In the genomic region with DNA sequence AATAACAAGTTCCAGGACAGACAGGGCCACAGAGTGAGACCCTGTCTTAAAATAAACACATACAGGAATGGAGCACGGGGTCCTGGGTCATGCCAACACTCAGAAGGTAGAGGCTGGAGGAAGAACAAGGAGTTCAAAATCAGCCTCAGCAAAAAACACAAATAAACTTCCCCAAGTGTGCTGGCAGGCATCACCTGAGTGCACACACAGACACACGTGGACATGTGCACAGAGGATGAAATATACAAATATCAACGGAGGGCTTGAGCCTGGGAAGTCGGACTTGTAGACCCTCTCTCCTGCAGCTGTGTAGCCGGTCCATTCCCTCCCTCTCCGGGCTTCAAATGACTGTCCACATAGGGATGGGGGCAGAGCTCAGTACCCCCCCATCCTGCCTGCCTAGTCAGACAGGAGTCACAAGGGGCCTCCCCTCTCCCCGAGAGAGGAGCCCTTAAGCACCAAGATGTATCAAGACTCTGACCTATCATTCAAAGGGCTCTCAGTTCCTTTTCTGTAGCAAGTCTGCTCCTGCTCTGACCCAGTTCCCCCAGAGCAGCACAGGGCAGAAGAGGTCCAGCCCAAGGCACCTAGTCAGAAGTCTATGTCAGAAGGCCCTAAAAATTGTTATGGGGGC, we compare ENCODE assay signal across 8 mouse cellular contexts. TPM values are rescaled to one million over a fixed set of nuclear protein-coding genes. Genes with fewer than 3 reads are reported as not detected.
DNase-seq lines count a peak whose midpoint lies in the region; ATAC-seq and TF ChIP-seq lines count a peak whose summit lies in the region.

No protein-coding gene starts in this region.

- peaks cover 60% of the 10 kb centered on the region for H3K4me1 ChIP-seq in thymus, adult 2 months (replicated peaks; ENCODE audit: control insufficient read depth, insufficient read depth, low read length)
- H3K4me1 ChIP-seq in limb, embryonic 13.5 days, result peaks cover 78% of the 10 kb centered on the region
- H3K4me1 ChIP-seq in stomach, embryonic 15.5 days, result peaks cover 64% of the 10 kb centered on the region

- ATAC-seq in limb, embryonic 13.5 days (ENCODE audit: low FRiP score, low read depth), result no peak
- no peak for ATAC-seq in stomach, embryonic 15.5 days (ENCODE audit: insufficient read depth, low FRiP score, low read depth)

- peak overlapping the region; percentile 73 for H3K9ac ChIP-seq in limb, embryonic 13.5 days
- H3K9ac ChIP-seq in stomach, embryonic 15.5 days, result peak overlapping the region; percentile 3; the same call in 1 of the 2 replicates

- peak overlapping the region; percentile 6; the same call in 1 of the 2 replicates for H3K4me3 ChIP-seq in thymus, adult 2 months (ENCODE audit: control insufficient read depth, insufficient read depth, low read length)
- H3K4me3 ChIP-seq in limb, embryonic 13.5 days, result peak overlapping the region; percentile 97
- H3K4me3 ChIP-seq in stomach, embryonic 15.5 days (replicated peaks), result peak overlapping the region; percentile 95

- TF ChIP-seq POLR2A in thymus, adult 2 months (IDR thresholded peaks at IDR 0.05; ENCODE audit: control insufficient read depth, extremely low read depth, insufficient read depth, low read length, poor library complexity), result no peak

- H3K9me3 ChIP-seq in limb, embryonic 13.5 days, result no peaks in the 10 kb centered on the region
- H3K9me3 ChIP-seq in stomach, embryonic 15.5 days, result no peaks in the 10 kb centered on the region

- DNase-seq in cerebellum, adult 9-11 months, result peak; percentile 52
- DNase-seq in cerebellum, adult 8-10 months, result no peak
- peak; percentile 23 for DNase-seq in thymus, adult 2 months
- no peak for DNase-seq in thymus, adult 18-20 months
- no peak for DNase-seq in layer of hippocampus, postnatal 14 days (ENCODE audit: low spot score in 2 of 2)
- DNase-seq in cerebellum, postnatal 4 days (ENCODE audit: low spot score in 2 of 2), result no peak

- H3K27ac ChIP-seq in thymus, adult 2 months (ENCODE audit: control insufficient read depth, insufficient read depth, low read length), result peak overlapping the region; percentile 66
- peak overlapping the region; percentile 99 for H3K27ac ChIP-seq in limb, embryonic 13.5 days
- peak overlapping the region; percentile 99 for H3K27ac ChIP-seq in stomach, embryonic 15.5 days

- no peaks in the 10 kb centered on the region; the same call in 1 of the 2 replicates for H3K36me3 ChIP-seq in thymus, adult 2 months (ENCODE audit: control insufficient read depth, insufficient read depth, low read length)
- peaks cover 4% of the 10 kb centered on the region for H3K36me3 ChIP-seq in limb, embryonic 13.5 days
- peaks cover 6% of the 10 kb centered on the region; the same call in 1 of the 2 replicates for H3K36me3 ChIP-seq in stomach, embryonic 15.5 days

- WGBS in thymus, adult 2 months, result 26% methylated on average over 7 of the region's 7 CpGs
- WGBS in limb, embryonic 13.5 days, result 24% methylated on average over 7 of the region's 7 CpGs
- 6% methylated on average over 7 of the region's 7 CpGs for WGBS in stomach, embryonic 15.5 days

- no peak for TF ChIP-seq CTCF in thymus, adult 2 months (IDR thresholded peaks at IDR 0.05; ENCODE audit: borderline replicate concordance, control insufficient read depth, extremely low read depth, insufficient read depth, low read length, poor library complexity)

- peak overlapping the region; percentile 100 for H3K4me2 ChIP-seq in limb, embryonic 13.5 days (replicated peaks)
- peak overlapping the region; percentile 90 for H3K4me2 ChIP-seq in stomach, embryonic 15.5 days

- H3K27me3 ChIP-seq in thymus, adult 2 months (ENCODE audit: control insufficient read depth, insufficient read depth, low read length), result no peaks in the 10 kb centered on the region
- H3K27me3 ChIP-seq in limb, embryonic 13.5 days, result no peaks in the 10 kb centered on the region
- no peaks in the 10 kb centered on the region for H3K27me3 ChIP-seq in stomach, embryonic 15.5 days (replicated peaks)

RNA-seq across cellular contexts. Expression of a gene that starts 3.3 kb away (rescaled TPM):
- 42.8 and 44.1 TPM in 2 replicates for polyA plus RNA-seq in thymus, adult 2 months (2012; rRNA removed)
- 37.8 and 42.6 TPM in 2 replicates for polyA plus RNA-seq in limb, embryonic 13.5 days (2015; fragmentation: Nextera tagmentation; extraction: Ambion mirVana)
- polyA plus RNA-seq in stomach, embryonic 15.5 days (2015; fragmentation: Nextera tagmentation; extraction: Ambion mirVana), result 32.7 and 37.5 TPM in 2 replicates
- 10 to 100 TPM; 23.4 to 29.0 TPM for total RNA-seq in layer of hippocampus, postnatal 14 days (2021)

RNA-seq across cellular contexts. Expression of a gene that starts 3.6 kb away (rescaled TPM):
- polyA plus RNA-seq in thymus, adult 2 months (2012; rRNA removed), result 699 and 772 TPM in 2 replicates
- 114 and 123 TPM in 2 replicates for polyA plus RNA-seq in limb, embryonic 13.5 days (2015; fragmentation: Nextera tagmentation; extraction: Ambion mirVana)
- 73.9 and 74.1 TPM in 2 replicates for polyA plus RNA-seq in stomach, embryonic 15.5 days (2015; fragmentation: Nextera tagmentation; extraction: Ambion mirVana)
- 100 to 1,000 TPM in 1 of 2 experiments, 10 to 100 TPM in 1; 95.3 to 103 TPM for total RNA-seq in layer of hippocampus, postnatal 14 days (2021)

RNA-seq across cellular contexts. Expression of a gene that starts 34.2 kb away (rescaled TPM):
- 19.5 and 23.3 TPM in 2 replicates for polyA plus RNA-seq in thymus, adult 2 months (2012; rRNA removed)
- 89.1 and 93.5 TPM in 2 replicates for polyA plus RNA-seq in limb, embryonic 13.5 days (2015; fragmentation: Nextera tagmentation; extraction: Ambion mirVana)
- polyA plus RNA-seq in stomach, embryonic 15.5 days (2015; fragmentation: Nextera tagmentation; extraction: Ambion mirVana), result 79.3 and 89.8 TPM in 2 replicates
- 10 to 100 TPM; 39.9 to 40.7 TPM for total RNA-seq in layer of hippocampus, postnatal 14 days (2021)

RNA-seq across cellular contexts. Expression of a gene that starts 38.1 kb away (rescaled TPM):
- polyA plus RNA-seq in thymus, adult 2 months (2012; rRNA removed), result 9.4 and 11.9 TPM in 2 replicates
- 7.3 and 8.1 TPM in 2 replicates for polyA plus RNA-seq in limb, embryonic 13.5 days (2015; fragmentation: Nextera tagmentation; extraction: Ambion mirVana)
- 8.1 TPM in 2 replicates for polyA plus RNA-seq in stomach, embryonic 15.5 days (2015; fragmentation: Nextera tagmentation; extraction: Ambion mirVana)
- total RNA-seq in layer of hippocampus, postnatal 14 days (2021), result 1 to 10 TPM; 4.9 to 5.9 TPM

RNA-seq across cellular contexts. Expression of a gene that starts 43.1 kb away (rescaled TPM):
- 10.9 and 11.2 TPM in 2 replicates for polyA plus RNA-seq in thymus, adult 2 months (2012; rRNA removed)
- polyA plus RNA-seq in limb, embryonic 13.5 days (2015; fragmentation: Nextera tagmentation; extraction: Ambion mirVana), result 20.5 and 22.1 TPM in 2 replicates
- 13.1 and 17.3 TPM in 2 replicates for polyA plus RNA-seq in stomach, embryonic 15.5 days (2015; fragmentation: Nextera tagmentation; extraction: Ambion mirVana)
- 10 to 100 TPM; 21.0 to 21.3 TPM for total RNA-seq in layer of hippocampus, postnatal 14 days (2021)

Comparison
In these comparisons a context has a peak if more than half of its experiments do, and no peak if none do; other contexts are left out.
1. DNase-seq: peak in cerebellum, adult 9-11 months (single experiment) and thymus, adult 2 months (single experiment); none in cerebellum, adult 8-10 months (single experiment), thymus, adult 18-20 months (0 of 2), layer of hippocampus, postnatal 14 days (0 of 2) and cerebellum, postnatal 4 days (0 of 2).
2. H3K4me3 ChIP-seq: peak in every context shown above with its lines; median percentile 97 in limb, embryonic 13.5 days; 95 in stomach, embryonic 15.5 days; 6 in thymus, adult 2 months.
3. Peak in every context shown above with its lines, with median percentiles within 50 percentile points of each other: H3K27ac ChIP-seq.